Mouse (Mus musculus) heart, embryonic 16.5 days (tissue): ENCODE results near the gene Fads6. TPM values are rescaled to one million over a fixed set of nuclear protein-coding genes. Genes with fewer than 3 reads are reported as not detected.
A peak's percentile ranks its signal among the peaks of the same experiment; 100 is the strongest.

ENCODE experiments used
- ATAC-seq: fragments of 200-750 bp; cut with Nextera tagmentation; replicated peaks from 2 replicates; pipeline ENCODE4 v1.8.0; 2017; ENCODE audit warnings: moderate number of reproducible peaks; ENCODE audit not compliant: insufficient read depth, low FRiP score; ENCODE audit errors: extremely low read depth
- H3K27ac ChIP-seq: fragments of 300-500 bp; sonication (generic); 2 replicates; pipeline ENCODE4 v1.5.1; 2014; ENCODE audit warnings: mild to moderate bottlenecking, low read length, control low read depth, moderate library complexity
- H3K27me3 ChIP-seq: fragments of 300-500 bp; sonication (generic); 2 replicates; pipeline ENCODE4 v1.6.1; 2014; ENCODE audit warnings: low read length, mixed read lengths; ENCODE audit not compliant: control insufficient read depth, insufficient read depth
- H3K36me3 ChIP-seq: fragments of 300-500 bp; sonication (generic); 2 replicates; pipeline ENCODE4 v1.6.1; 2014; ENCODE audit not compliant: control insufficient read depth, insufficient read depth
- H3K4me1 ChIP-seq: fragments of 300-500 bp; sonication (generic); 2 replicates; pipeline ENCODE4 v1.6.1; 2014; ENCODE audit warnings: low read length, mixed read lengths; ENCODE audit not compliant: control insufficient read depth, insufficient read depth
- H3K4me2 ChIP-seq: fragments of 300-500 bp; sonication (generic); 2 replicates; pipeline ENCODE4 v1.6.1; 2014; ENCODE audit warnings: low read depth, mild to moderate bottlenecking, control low read depth, low read length
- H3K4me3 ChIP-seq: fragments of 300-500 bp; sonication (generic); 2 replicates; pipeline ENCODE4 v1.5.1; 2014; ENCODE audit warnings: mild to moderate bottlenecking, control low read depth, low read length
- H3K9ac ChIP-seq: fragments of 300-500 bp; sonication (generic); 2 replicates; pipeline ENCODE4 v1.6.1; 2014; ENCODE audit warnings: low read length, control low read depth
- H3K9me3 ChIP-seq: fragments of 300-500 bp; sonication (generic); replicated peaks from 2 replicates; pipeline ENCODE4 v1.6.1; 2016; ENCODE audit warnings: low read length; ENCODE audit not compliant: control insufficient read depth
- WGBS: fragments of 180-500 bp; shearing (Covaris S2); extraction: QIAGEN DNeasy Blood & Tissue Kit; methylation state at CpG from one replicate; pipeline ENCODE4 v1.1.7; 2014; 5-methylcytosine and 5-hydroxymethylcytosine counted together
- polyA plus RNA-seq: library from polyadenylated mRNA; unstranded; fragments of >200 nt; fragmentation: Nextera tagmentation; extraction: Ambion mirVana; gene quantifications from 2 replicates; pipeline ENCODE4 v1.2.1, GENCODE M21; 2015

Gene Fads6
- polyA plus RNA-seq, 1 experiment from 2014 or later, result 0.74 TPM

GRCm38 (mm10) chr11:115292631-115293375, 4.7 kb downstream of the Fads6 start:
- Histone ChIP-seq H3K4me1 (peaks cover 14% of the 10 kb centered on the region), H3K36me3 (no peaks in the 10 kb centered on the region), H3K27ac (no peak overlapping the region), H3K4me3 (no peak overlapping the region), H3K9ac (no peak overlapping the region), H3K4me2 (no peak overlapping the region), H3K27me3 (peaks cover 8% of the 10 kb centered on the region), H3K9me3 (no peaks in the 10 kb centered on the region)
- 58% methylated on average over 14 of the region's 14 CpGs for WGBS
- no peak for ATAC-seq

DNA sequence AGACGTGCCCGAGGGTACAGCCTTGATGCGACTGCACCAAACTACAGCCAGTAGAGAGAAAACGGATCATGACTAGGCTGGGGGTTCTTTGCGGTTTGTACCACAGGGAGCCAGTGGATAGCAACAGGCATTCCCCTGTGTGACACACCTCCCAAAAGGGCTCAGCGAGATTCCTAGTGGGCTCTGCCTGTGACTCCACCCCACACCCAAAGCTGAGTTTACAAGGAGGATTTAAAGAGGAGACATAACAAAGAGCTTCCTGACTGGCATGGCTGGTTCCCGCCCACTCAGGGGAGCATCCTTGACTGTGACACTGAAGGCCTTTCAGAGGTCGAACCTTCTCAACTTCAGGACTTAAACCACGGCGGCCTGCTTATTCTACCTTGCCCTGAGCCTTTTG, 6.0 kb downstream of the Fads6 start:
- Histone ChIP-seq H3K4me2 (no peak overlapping the region), H3K4me3 (no peak overlapping the region), H3K27me3 (no peaks in the 10 kb centered on the region), H3K4me1 (peaks cover 8% of the 10 kb centered on the region; the same call in 1 of the 2 replicates), H3K27ac (0 out of 2 replicates have a peak overlapping the region, but pooled peaks have one; percentile 9), H3K9me3 (no peaks in the 10 kb centered on the region), H3K36me3 (no peaks in the 10 kb centered on the region), H3K9ac (no peak overlapping the region)
- ATAC-seq, result no peak
- 77% methylated on average over 10 of the region's 10 CpGs for WGBS

DNA sequence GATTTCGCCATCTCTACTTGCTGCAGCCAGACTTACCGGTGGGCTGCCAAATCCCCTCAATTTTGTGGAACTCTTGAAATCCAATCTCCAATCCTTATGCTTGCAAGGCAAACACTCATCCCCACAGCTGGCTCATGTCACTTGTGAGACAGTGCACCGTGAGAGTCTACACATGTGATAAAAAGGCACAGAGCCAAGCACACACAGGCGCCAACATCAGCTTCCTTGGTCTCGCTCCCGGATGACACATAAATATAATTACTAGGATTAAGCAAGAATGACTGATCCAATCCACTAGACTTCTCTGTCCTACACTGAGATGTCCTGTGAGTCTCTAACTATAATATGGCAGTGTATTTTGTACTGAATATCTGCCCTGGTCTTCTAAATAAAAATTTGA, 6.5 kb downstream of the Fads6 start:
- Histone ChIP-seq H3K27ac (peak overlapping the region; percentile 10; the same call in 1 of the 2 replicates), H3K9ac (no peak overlapping the region), H3K4me2 (no peak overlapping the region), H3K36me3 (no peaks in the 10 kb centered on the region), H3K4me3 (no peak overlapping the region), H3K4me1 (peaks cover 8% of the 10 kb centered on the region; the same call in 1 of the 2 replicates), H3K9me3 (no peaks in the 10 kb centered on the region), H3K27me3 (no peaks in the 10 kb centered on the region)
- ATAC-seq, result peak; percentile 43; the same call in 1 of the 2 replicates
- 39% methylated on average over 6 of the region's 6 CpGs for WGBS

DNA sequence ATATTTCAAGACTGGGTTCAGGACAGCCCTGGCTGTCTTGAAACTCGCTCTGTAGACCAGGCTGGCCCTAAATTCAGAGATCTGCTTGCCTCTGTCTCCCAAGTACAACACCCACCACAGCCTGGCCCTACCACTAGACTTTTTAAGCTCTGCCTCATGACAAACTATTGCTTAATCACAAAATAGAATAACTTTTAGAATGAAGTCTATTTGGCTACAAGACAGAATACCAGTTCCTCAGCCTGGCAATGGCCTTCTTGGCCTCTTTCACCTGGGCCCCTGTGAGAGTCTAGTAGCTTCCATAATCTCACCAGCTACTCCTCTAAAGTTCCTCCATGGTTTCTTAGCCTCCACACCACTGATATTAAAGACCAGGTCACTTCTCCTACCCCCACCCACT, 7.1 kb downstream of the Fads6 start:
- H3K27me3 ChIP-seq, result no peaks in the 10 kb centered on the region
- WGBS, result 94% methylated on average over 1 of the region's 1 CpGs
- H3K27ac ChIP-seq, result peak overlapping the region; percentile 10; the same call in 1 of the 2 replicates

GRCm38 (mm10) chr11:115289885-115290284, 7.6 kb downstream of the Fads6 start:
- WGBS, result 67% methylated on average over 8 of the region's 8 CpGs
- ATAC-seq, result no peak

More for the DNA sequence above, 7.1 kb downstream of the Fads6 start:
- Histone ChIP-seq H3K9ac (no peak overlapping the region), H3K4me2 (no peak overlapping the region), H3K4me1 (peaks cover 8% of the 10 kb centered on the region; the same call in 1 of the 2 replicates), H3K36me3 (no peaks in the 10 kb centered on the region), H3K9me3 (no peaks in the 10 kb centered on the region), H3K4me3 (no peak overlapping the region)
- no peak for ATAC-seq

DNA sequence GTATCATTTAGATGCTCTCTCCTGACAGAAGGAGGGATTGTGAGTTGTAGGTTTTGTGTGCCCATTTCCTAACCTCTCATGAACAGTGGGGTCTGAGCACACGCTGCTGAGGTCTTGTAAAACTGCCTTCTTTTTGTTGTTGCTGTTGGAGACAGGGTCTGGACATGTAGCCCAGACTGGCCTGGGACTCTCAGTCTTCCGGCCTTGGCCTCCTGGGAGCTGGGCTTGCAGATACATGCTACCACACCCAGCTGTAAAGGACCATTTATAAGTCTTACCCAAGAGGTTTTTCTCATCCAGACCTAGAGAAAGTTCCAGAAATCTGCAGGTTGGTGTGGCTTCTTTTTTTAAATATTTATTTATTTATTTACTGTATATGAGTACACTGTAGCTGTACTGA, 9.2 kb downstream of the Fads6 start:
- no peak overlapping the region for H3K27ac ChIP-seq
- H3K4me3 ChIP-seq, result no peak overlapping the region
- ATAC-seq, result no peak
- WGBS, result 79% methylated on average over 2 of the region's 2 CpGs
- peaks cover 8% of the 10 kb centered on the region; the same call in 1 of the 2 replicates for H3K4me1 ChIP-seq
- H3K36me3 ChIP-seq, result no peaks in the 10 kb centered on the region
- H3K4me2 ChIP-seq, result no peak overlapping the region
- H3K9me3 ChIP-seq, result no peaks in the 10 kb centered on the region
- H3K27me3 ChIP-seq, result no peaks in the 10 kb centered on the region
- H3K9ac ChIP-seq, result no peak overlapping the region

More at GRCm38 (mm10) chr11:115289885-115290284, 7.6 kb downstream of the Fads6 start:
- H3K4me3 ChIP-seq, result no peak overlapping the region
- peaks cover 8% of the 10 kb centered on the region; the same call in 1 of the 2 replicates for H3K4me1 ChIP-seq
- no peaks in the 10 kb centered on the region for H3K9me3 ChIP-seq
- H3K9ac ChIP-seq, result no peak overlapping the region
- H3K27ac ChIP-seq, result no peak overlapping the region
- H3K27me3 ChIP-seq, result no peaks in the 10 kb centered on the region
- H3K36me3 ChIP-seq, result no peaks in the 10 kb centered on the region
- H3K4me2 ChIP-seq, result no peak overlapping the region

GRCm38 (mm10) chr11:115287386-115287785, 10.1 kb downstream of the Fads6 start:
- no peak overlapping the region for H3K4me2 ChIP-seq
- no peaks in the 10 kb centered on the region for H3K9me3 ChIP-seq
- WGBS, result 78% methylated on average over 5 of the region's 5 CpGs
- no peak overlapping the region for H3K9ac ChIP-seq
- no peak for ATAC-seq
- no peaks in the 10 kb centered on the region for H3K36me3 ChIP-seq
- H3K4me1 ChIP-seq, result 0 out of 2 replicates have a peak, but pooled peaks cover 3% of the 10 kb centered on the region
- H3K27ac ChIP-seq, result no peak overlapping the region
- H3K4me3 ChIP-seq, result no peak overlapping the region
- no peaks in the 10 kb centered on the region for H3K27me3 ChIP-seq

GRCm38 (mm10) chr11:115286201-115286993, 11.1 kb downstream of the Fads6 start:
- Histone ChIP-seq H3K4me1 (0 out of 2 replicates have a peak, but pooled peaks cover 2% of the 10 kb centered on the region), H3K4me3 (no peak overlapping the region), H3K9ac (no peak overlapping the region), H3K36me3 (no peaks in the 10 kb centered on the region), H3K9me3 (no peaks in the 10 kb centered on the region), H3K4me2 (no peak overlapping the region), H3K27me3 (no peaks in the 10 kb centered on the region), H3K27ac (no peak overlapping the region)
- 66% methylated on average over 19 of the region's 19 CpGs for WGBS
- ATAC-seq, result no peak

- Histone ChIP-seq H3K4me2 (no peak overlapping the region), H3K36me3 (no peaks in the 10 kb centered on the region), H3K4me3 (no peak overlapping the region), H3K9ac (no peak overlapping the region), H3K27ac (no peak overlapping the region), H3K27me3 (no peaks in the 10 kb centered on the region), H3K9me3 (no peaks in the 10 kb centered on the region), H3K4me1 (no peaks in the 10 kb centered on the region)
- WGBS, result 45% methylated on average over 4 of the region's 4 CpGs
- ATAC-seq, result no peak
Observed at GRCm38 (mm10) chr11:115285282-115285681, 12.2 kb downstream of the Fads6 start.
